Mouse (Mus musculus) liver, adult (tissue): Measurements from ENCODE around the gene Dlk2.
A peak's percentile ranks its signal among the peaks of the same experiment; 100 is the strongest.

Source experiments
- GATA4 ChIP-seq: IDR thresholded peaks from 2 replicates; pipeline ENCODE4 v1.6.1; 2014; ENCODE audit warnings: mild to moderate bottlenecking, low read length; ENCODE audit not compliant: insufficient replicate concordance

The Dlk2 gene

GRCm38 (mm10) chr17:46297364-46298219, at the start of gene Dlk2:
TSS of gene Dlk2 (plus strand) at chr17:46297421.
- no peak for TF ChIP-seq GATA4

- TF ChIP-seq GATA4, result peak; percentile 77; the same call in 1 of the 2 replicates
Measured at GRCm38 (mm10) chr17:46247512-46248188, 49.6 kb upstream of the Dlk2 start, which contains the start of the genes Polr1c and Yipf3. TSS of gene Polr1c (minus strand) at chr17:46248054. TSS of gene Yipf3 (plus strand) at chr17:46248080.

GRCm38 (mm10) chr17:46248189-46248522, 49.1 kb upstream of the Dlk2 start:
- TF ChIP-seq GATA4, result no peak

- no peak for TF ChIP-seq GATA4
Measured at GRCm38 (mm10) chr17:46251174-46251573, 46.0 kb upstream of the Dlk2 start.

GRCm38 (mm10) chr17:46252571-46253451, 44.4 kb upstream of the Dlk2 start:
- no peak for TF ChIP-seq GATA4

GRCm38 (mm10) chr17:46253452-46254084, 43.7 kb upstream of the Dlk2 start, which contains the start of gene Lrrc73:
TSS of gene Lrrc73 (plus strand) at chr17:46253531.
- no peak for TF ChIP-seq GATA4

- TF ChIP-seq GATA4, result no peak
Measured at GRCm38 (mm10) chr17:46254106-46254505, 43.1 kb upstream of the Dlk2 start.

- TF ChIP-seq GATA4, result no peak
Measured at GRCm38 (mm10) chr17:46255147-46255546, 42.1 kb upstream of the Dlk2 start.

- TF ChIP-seq GATA4, result no peak
Measured at GRCm38 (mm10) chr17:46258279-46259053, 38.8 kb upstream of the Dlk2 start.

- no peak for TF ChIP-seq GATA4
Measured at GRCm38 (mm10) chr17:46259675-46260074, 37.5 kb upstream of the Dlk2 start.

GRCm38 (mm10) chr17:46262201-46262694, 35.0 kb upstream of the Dlk2 start:
- no peak for TF ChIP-seq GATA4

- TF ChIP-seq GATA4, result no peak
Measured at GRCm38 (mm10) chr17:46265502-46265901, 31.7 kb upstream of the Dlk2 start.

- TF ChIP-seq GATA4, result no peak
Measured at GRCm38 (mm10) chr17:46265918-46266618, 31.2 kb upstream of the Dlk2 start.
